Mouse (Mus musculus) large intestine, adult 2 months (tissue): ENCODE measurements around the gene Lrrk1. TPM values are rescaled to one million over a fixed set of nuclear protein-coding genes. Genes with fewer than 3 reads are reported as not detected.
"Not testable (repeated sequence)": the region's sequence is repeated elsewhere in the genome, so short reads cannot be mapped to it uniquely, and the experiment has no call there.

Experiments used
- DNase-seq: peaks from one replicate; pipeline ENCODE4 v3.0.0-alpha.2; 2012; ENCODE audit warnings: low read depth, low spot score
- WGBS: fragments of 180-500 bp; shearing (Covaris S2); methylation state at CpG from one replicate; pipeline ENCODE4 v1.1.7; 2018; 5-methylcytosine and 5-hydroxymethylcytosine counted together
- polyA plus RNA-seq: library from polyadenylated mRNA; depleted of rRNA; stranded (reverse); fragments of >200 nt; gene quantifications from 2 replicates; pipeline ENCODE4 v1.2.3, GENCODE M21; 2012

The Lrrk1 gene
- polyA plus RNA-seq, 1 experiment: 20.1 TPM

GRCm38 (mm10) chr7:66214477-66214876 is 173.7 kb downstream of the Lrrk1 start:
- 36% methylated on average over 6 of the region's 6 CpGs for WGBS
- no peak for DNase-seq

- DNase-seq: no peak
- 100% methylated on average over 1 of the region's 1 CpGs for WGBS
Observed at GRCm38 (mm10) chr7:66212887-66213286, 175.3 kb downstream of the Lrrk1 start.

DNA sequence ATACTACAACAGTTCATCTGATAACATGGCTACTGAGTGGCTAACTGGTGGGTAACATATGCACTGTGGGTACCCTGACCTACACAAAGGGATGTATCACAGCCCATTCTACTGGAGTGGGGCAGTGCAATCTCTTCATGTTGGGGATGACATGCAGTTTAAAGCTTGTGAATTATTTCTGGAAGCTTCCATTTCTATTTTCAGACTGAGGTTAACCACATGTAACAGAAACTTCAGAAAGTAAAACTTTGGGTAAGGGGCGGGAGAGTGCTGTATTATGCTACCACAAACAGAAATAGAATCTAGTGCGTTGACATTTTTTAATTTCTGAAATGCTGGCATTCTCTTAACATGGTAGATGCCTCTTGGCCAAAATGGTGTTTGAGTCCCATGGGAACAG is 178.2 kb downstream of the Lrrk1 start:
- WGBS: 76% methylated on average over 2 of the region's 2 CpGs
- no peak for DNase-seq

DNA sequence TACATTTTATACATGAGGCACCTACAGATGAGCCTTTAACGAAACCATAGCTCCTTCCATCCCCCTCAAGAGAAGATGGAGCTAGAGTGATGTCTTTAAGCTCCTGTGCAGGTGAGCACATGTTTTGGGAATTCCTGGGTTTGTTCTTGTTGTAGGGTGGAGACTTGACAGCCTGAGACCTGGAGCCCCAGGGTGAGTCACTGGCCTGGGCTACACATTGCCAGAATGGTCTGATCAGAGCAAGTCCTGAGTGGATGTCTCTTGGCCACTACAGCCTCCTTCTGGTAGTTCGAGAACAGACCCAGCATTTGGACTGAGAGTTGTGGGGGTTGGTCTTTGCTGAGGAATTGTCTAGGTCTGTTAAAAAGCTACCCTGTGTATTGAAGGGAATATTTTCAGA is 186.5 kb downstream of the Lrrk1 start:
- 83% methylated on average over 2 of the region's 2 CpGs for WGBS
- DNase-seq: no peak

GRCm38 (mm10) chr7:66200791-66201450 is 187.2 kb downstream of the Lrrk1 start:
- WGBS: 34% methylated on average over 8 of the region's 8 CpGs
- no peak for DNase-seq

GRCm38 (mm10) chr7:66200383-66200782 is 187.8 kb downstream of the Lrrk1 start:
- WGBS: 81% methylated on average over 3 of the region's 3 CpGs
- DNase-seq: no peak

DNA sequence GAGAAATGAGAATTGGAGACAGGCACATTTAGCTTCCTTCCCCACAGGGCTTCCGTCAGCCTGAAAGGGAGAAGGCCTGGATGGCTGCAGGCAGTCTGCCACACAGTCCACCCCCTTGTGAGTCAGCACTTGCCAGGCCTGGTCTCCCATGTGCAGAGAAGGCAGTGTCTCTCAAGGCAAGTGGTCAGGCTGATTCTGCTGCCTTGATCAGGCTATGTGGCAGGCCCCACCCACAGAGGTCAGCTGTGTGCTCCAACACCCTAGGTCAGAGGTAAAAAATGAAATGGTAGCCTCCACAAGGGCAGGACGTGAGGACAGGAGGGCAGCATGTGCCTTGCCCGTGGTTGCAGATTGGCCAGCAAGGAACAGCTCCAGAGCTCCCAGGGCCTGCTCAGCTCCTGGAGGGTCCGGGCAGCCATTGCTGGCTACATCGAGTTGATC is 188.7 kb downstream of the Lrrk1 start:
- WGBS: 89% methylated on average over 5 of the region's 5 CpGs
- DNase-seq: no peak

DNA sequence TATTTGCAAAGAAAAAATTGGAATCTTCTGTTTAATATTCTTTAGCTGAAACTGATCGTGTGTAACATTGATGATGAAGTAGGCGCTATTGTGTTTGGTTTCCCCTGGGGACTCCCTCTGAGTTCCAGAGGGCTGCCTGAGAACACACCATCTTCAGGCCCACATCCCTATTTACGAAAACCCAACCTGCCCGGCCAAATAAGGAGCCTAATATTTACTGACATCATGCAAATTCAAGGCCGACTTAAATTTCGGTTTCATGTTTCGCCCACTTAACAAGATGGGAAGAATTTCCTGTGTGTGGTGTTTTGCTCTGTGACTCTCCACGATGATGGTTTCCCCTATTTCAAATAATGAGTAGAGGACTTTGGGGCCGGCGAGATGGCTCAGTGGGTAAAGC is 189.7 kb downstream of the Lrrk1 start:
- DNase-seq: no peak
- WGBS: 82% methylated on average over 10 of the region's 10 CpGs

- no peak for DNase-seq
- 62% methylated on average over 11 of the region's 11 CpGs for WGBS
Observed at GRCm38 (mm10) chr7:66196609-66197445, 191.3 kb downstream of the Lrrk1 start.

- no peak for DNase-seq
- 91% methylated on average over 1 of the region's 1 CpGs for WGBS
Observed at GRCm38 (mm10) chr7:66195881-66196280, 192.3 kb downstream of the Lrrk1 start.

DNA sequence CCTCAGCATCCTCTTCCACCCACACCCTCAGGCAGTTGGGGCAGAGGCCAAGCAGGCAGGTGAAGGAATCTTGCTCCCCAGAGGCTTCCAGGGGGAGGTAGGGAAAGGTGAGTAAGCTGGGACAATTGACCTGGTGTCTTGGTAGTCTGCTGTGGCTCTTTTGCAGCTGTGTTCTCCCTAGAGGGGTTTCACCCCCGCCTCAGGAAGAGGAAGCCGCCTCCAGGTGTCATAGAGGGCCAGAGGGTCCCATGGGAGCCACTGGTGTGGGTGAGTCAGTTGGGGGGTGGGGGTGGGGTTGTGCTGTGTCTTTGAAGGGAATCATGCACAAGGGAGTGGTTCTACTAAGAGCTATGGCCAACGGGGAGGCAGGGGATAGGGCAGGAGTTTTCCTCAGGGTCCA is 193.6 kb downstream of the Lrrk1 start:
- 47% methylated on average over 3 of the region's 3 CpGs for WGBS
- no peak for DNase-seq

DNA sequence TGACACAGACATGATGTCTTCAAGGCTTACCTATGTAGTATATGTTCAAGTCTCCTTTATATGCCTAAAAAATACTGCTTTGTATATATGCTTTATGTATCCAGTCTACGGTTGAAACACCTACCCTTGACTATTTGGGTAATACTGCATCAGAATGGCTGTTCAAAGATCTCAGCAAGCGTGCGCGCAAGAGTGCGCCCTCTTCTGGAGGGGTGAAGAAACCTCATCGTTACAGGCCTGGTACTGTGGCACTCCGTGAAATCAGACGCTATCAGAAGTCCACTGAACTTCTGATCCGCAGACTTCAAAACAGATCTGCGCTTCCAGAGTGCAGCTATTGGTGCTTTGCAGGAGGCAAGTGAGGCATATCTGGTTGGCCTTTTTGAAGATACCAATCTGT is 197.8 kb downstream of the Lrrk1 start:
- DNase-seq: not testable (repeated sequence)
- 89% methylated on average over 10 of the region's 10 CpGs for WGBS

DNA sequence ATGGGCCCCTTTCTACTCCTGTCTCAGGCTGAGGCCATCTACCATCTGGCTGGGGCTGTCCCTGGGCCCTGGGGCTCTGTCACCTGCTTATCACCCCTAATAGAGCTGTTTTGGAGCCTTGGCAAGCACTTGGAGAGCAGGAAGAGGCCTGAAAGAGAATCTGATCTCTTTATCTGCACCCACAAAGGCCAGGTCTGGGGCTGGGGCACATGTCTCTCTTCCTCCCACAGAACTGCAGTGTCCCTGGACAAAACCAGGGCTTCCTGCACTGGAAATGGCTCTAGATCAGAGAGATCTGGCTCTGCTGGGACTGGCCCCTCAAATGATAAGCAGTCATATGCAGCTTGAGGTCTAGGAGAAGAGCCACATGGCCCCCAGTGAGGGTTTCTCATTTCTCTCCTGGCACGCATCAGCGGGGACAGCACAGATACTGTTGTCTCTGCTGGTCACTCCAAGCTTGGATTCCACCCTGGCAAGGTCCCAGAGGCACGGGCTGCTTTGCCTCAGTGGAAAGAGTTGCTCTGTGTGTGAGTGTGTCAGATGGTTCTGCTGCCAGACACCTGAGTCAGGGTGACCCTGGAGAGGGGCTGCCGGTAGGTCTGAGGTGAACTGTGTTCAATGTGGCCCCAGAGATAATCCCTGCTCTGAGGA is 200.4 kb downstream of the Lrrk1 start:
- no peak for DNase-seq
- 83% methylated on average over 4 of the region's 4 CpGs for WGBS

DNA sequence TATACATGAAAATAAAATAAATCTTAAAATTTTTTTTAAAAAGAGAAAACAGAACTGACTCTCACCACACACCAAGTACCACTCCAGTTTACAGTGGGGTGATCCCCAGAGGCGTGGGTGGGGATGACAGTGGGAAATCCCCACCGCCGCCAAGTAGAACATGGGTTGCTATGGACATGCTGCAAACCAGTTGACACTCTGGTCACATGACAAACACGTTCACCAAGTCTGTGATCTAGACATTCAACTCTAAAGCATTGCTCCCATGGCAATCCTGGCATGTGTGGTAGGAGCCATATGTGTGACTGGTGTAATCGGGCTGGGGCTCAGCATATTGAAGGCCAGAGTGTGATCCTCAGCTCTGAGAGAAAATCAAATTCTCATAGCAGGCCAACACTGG is 202.8 kb downstream of the Lrrk1 start:
- WGBS: 85% methylated on average over 5 of the region's 5 CpGs
- no peak for DNase-seq

GRCm38 (mm10) chr7:66184026-66184425 is 204.1 kb downstream of the Lrrk1 start:
- DNase-seq: no peak
- 66% methylated on average over 4 of the region's 4 CpGs for WGBS

- WGBS: 29% methylated on average over 8 of the region's 8 CpGs
- DNase-seq: no peak
Observed at GRCm38 (mm10) chr7:66183404-66183803, 204.7 kb downstream of the Lrrk1 start.

- no peak for DNase-seq
- WGBS: 85% methylated on average over 7 of the region's 7 CpGs
Observed at GRCm38 (mm10) chr7:66182075-66182715, 206.0 kb downstream of the Lrrk1 start.

DNA sequence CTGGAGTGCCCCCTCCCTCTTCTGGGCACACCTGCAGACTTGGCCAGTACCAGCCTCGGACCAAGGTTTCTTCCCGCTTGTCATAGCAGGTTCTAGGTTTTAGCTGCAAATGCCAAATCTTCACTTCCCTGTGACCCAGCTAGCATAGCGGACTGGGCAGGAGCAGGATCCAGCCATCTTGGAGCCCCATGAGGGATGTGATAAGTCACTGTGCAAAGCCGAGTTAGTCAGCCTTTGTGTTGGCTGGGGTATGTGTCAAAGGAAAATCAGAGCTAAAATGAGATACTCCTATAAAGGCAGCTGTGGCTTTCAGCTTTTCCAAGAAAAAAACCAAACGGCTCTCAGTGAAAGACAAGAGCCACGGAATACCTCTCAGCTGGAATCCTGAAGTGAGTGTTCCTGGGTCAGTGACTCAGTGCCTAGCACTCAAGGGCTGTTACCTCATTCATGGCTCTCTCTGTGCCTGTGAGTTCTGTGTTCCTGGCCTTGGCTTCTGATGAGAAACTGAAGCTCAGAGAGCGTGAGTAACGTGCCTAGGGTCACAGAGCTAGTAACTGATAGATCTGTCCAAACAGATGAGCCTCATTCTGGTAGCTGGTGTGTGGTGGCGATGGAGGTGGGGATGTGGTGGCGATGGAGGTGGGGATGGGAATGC is 207.3 kb downstream of the Lrrk1 start:
- 87% methylated on average over 10 of the region's 10 CpGs for WGBS
- no peak for DNase-seq

GRCm38 (mm10) chr7:66180260-66180659 is 207.9 kb downstream of the Lrrk1 start:
- DNase-seq: no peak
- WGBS: 50% methylated on average over 3 of the region's 3 CpGs

DNA sequence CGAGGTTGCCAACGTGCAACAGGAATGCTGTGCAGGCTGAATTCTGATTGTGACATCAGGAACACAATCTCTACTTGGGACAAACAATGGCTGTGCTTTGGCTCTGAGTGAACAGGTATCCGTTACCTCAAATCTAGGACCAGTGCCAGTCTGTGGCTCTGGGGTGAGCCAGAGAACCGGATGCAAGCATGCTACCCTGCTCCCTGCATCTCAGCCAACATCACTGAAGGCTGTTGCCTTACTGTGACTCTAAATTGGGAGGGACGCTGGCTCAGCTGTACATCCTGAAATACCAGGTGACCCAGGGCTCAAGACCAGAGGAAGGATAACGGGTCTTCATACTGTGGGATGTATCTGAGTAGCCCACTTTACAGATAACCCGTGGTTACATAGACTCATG is 208.4 kb downstream of the Lrrk1 start:
- 72% methylated on average over 7 of the region's 7 CpGs for WGBS
- DNase-seq: no peak
